Mouse (Mus musculus): ENCODE measurements around the gene Grb7.
A peak's percentile ranks its signal among the peaks of the same experiment; 100 is the strongest.

The Grb7 gene

DNA sequence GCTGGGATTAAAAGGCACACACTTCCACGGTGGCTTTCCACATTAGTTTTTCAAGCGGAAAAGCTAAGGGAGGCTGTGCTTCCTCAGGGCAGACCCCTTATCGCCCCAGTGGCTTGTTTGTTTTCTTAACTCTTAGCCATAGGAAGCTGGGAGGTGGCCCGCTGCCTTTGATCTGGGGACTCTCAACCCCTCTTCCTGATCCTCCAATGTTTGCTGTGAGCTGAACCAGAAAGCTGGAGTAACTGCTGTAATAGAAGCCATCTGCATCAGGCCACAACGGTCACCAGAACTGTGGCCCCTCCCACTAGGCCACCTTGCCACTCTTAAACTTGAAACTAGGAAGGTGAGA is at the start of gene Grb7:
Gene Grb7, plus strand, starts transcription at position 182 of the 349 bp plus-strand sequence.
- no peak for DNase-seq (ENCODE audit: low read depth)

DNA sequence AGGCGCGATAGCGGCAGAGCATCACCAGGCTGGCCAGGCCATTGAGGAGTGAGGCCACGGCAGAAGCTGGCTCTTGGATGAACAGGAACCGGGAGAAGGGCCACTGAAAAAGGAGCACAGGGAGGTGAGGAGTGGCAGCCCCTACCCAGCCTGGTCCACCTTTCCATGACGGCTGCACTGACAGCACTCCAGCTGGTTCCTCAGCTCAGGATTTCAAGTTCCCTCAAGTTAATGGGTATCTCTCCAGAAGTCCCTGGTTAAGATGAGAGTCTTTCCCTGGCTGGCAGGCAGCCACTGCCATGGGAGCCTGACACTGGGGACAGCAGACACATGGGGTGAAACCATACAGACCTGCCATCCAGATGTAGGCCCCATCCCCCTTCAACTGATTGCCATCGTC is 48.2 kb upstream of the Grb7 start:
- no peak for DNase-seq (ENCODE audit: low read depth)

GRCm38 (mm10) chr11:98400161-98400726 is 46.0 kb upstream of the Grb7 start, which contains the start of gene Pgap3:
Gene Pgap3, minus strand, starts transcription at chr11:98400490.
- peak; percentile 79 for DNase-seq (ENCODE audit: low read depth)

- DNase-seq (ENCODE audit: low read depth): no peak
Observed at GRCm38 (mm10) chr11:98400816-98401215, 45.4 kb upstream of the Grb7 start.

- no peak for DNase-seq (ENCODE audit: low read depth)
Observed at GRCm38 (mm10) chr11:98406621-98407020, 39.6 kb upstream of the Grb7 start.

DNA sequence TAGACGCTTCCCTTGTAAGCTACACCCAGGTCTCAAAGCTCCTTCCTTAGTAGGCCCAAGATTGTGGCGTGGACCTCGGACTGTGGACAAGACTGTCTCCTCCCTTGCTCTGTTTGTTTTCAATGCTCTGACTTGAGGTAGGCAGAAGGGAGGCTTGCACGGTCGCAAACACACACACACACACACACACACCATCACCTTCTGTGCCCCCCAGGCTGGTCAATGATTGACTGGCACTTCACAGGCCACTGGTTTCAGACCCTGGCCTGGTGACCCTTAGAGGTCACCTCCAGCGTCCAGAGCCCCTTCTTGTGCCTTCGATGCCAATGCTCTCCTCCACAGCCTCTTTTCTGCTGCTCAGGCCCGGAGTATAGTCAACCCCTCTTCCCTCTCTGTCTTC is 37.3 kb upstream of the Grb7 start:
- DNase-seq (ENCODE audit: low read depth): no peak

GRCm38 (mm10) chr11:98409341-98409822 is 36.8 kb upstream of the Grb7 start:
- no peak for DNase-seq (ENCODE audit: low read depth)

DNA sequence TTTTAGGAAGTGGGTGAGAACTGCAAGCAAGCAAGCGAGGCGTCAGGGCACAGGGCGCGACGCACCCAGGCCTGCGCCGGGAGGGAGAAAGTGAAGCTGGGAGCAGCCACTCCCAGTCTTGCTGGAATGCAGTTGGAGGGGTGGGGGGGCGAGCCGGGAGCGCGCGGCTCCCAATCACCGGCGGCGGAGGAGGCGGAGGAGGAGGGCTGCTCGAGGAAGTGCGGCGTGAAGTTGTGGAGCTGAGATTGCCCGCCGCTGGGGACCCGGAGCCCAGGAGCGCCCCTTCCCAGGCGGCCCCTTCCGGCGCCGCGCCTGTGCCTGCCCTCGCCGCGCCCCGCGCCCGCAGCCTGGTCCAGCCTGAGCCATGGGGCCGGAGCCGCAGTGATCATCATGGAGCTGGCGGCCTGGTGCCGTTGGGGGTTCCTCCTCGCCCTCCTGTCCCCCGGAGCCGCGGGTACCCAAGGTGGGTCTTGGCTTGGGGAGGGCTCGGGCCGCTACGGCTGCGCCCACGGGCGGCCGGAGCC is 33.9 kb upstream of the Grb7 start, which contains the start of gene Erbb2:
Gene Erbb2, plus strand, starts transcription at position 198 of the 524 bp plus-strand sequence.
- no peak for DNase-seq (ENCODE audit: low read depth)

DNA sequence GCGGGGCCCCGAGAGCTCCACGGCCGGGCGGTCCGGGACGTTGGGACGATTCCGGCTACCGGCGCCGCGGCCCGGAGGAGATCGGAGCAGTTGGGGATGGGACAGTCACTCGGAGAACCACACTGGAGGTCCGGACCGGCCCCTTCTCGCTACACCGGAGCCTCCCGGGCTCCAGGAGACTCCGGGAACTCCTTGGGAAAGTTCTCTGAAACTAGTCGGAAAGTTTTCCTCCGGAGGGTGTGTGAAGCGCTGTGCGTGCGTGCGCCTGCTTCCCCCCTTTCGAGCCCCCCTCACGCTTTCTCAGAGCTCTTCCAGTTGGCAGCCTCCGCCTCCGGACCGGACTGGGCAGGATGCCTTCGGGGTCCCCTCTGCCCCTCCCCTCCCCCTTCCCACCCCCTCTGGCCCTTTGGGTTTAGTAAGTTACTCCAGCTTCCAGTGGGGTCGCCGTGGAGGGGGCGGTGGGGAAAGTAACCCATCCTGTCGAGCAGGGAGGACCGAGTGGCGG is 33.3 kb upstream of the Grb7 start:
- no peak for DNase-seq (ENCODE audit: low read depth)

DNA sequence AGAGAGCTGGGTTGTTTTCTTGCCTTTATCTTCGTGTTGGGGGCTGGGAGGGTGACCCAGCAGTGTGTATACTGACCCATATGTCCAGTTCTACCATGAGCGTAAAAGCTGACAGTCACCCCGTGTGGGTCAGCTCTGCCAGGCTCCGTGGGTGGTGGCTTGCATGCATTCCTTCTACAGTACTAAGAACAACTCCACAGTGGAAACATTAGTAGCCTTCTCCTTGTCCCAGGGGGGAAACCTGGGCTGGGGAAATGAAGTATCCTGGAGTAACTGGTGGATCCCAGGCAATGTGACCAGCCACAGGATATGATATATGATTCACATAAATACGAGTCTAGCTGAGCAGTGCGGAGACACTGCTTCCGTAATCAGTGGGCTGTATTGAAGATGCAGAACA is 32.5 kb upstream of the Grb7 start:
- no peak for DNase-seq (ENCODE audit: low read depth)

- no peak for DNase-seq (ENCODE audit: low read depth)
Observed at GRCm38 (mm10) chr11:98414162-98414561, 32.0 kb upstream of the Grb7 start.

- DNase-seq (ENCODE audit: low read depth): no peak
Observed at GRCm38 (mm10) chr11:98417074-98417473, 29.1 kb upstream of the Grb7 start.

DNA sequence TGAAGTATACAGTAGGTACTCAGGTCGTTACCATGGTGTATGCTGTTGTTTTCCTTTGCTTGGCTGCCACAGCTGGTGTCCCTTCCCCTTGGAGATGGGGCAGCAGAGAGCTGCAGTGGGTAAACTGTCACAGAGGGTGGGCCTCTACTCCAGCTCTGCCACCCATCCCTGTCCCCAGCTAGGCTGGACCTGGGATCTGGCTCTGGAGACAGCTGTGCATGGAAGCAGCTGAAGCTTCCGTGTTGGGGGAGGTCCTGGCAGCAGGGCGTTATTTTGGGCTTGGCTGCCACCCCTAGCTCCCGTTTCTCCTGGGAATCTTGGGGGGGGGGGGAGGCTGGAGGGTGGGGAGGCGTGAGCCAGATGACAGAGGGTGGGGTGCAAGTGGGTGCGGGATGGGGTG is 27.9 kb upstream of the Grb7 start:
- no peak for DNase-seq (ENCODE audit: low read depth)

DNA sequence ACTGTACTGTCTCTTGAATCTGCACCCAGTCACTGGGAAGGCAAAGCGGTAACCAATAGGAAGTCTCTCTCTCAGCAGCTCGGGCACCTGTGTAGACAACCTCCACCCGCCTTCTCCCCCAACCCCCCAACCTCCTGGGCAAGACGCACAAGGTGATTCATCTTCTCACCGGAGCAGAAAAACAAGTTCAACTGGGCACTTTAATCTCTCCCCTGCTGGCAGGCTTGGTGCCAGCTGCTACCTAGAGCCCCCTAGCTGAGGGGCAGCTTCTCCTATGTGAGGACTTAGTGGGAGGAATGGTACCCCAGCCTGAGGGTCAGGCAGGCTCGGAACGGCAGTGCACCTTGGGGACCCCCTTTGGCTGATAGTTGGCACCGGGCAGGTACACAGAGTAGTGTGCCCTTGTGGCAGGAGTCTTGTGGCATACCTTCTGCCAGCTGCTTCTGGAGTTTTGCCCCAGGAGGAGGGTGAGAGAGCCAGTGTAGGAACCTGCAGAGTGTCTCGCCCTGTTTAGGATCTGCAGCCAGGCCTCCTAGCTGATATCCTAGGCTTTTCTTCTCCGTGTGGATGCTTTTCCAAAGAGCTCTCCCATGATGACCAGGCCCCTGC is 27.2 kb upstream of the Grb7 start:
- DNase-seq (ENCODE audit: low read depth): no peak

GRCm38 (mm10) chr11:98426592-98426991 is 19.6 kb upstream of the Grb7 start:
- no peak for DNase-seq (ENCODE audit: low read depth)

DNA sequence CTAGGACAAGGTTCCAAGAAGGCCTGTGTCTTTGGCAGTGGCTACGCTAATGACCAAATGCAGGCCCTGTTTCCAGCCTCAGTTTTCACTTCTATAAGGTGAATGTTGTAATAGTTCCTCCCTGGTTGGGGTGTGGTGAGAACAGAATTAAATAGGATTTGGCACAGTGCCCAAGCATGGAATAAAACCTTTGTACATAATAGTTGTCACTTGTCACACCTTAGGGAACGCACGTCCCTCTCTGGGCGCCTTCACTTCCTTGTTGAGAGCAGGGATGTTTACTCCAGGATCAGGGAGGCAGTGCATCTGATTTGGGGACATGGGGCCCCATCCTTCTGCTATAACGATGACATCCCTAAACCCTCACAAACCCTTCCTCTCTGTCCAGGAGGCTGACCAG is 17.8 kb upstream of the Grb7 start:
- no peak for DNase-seq (ENCODE audit: low read depth)

DNA sequence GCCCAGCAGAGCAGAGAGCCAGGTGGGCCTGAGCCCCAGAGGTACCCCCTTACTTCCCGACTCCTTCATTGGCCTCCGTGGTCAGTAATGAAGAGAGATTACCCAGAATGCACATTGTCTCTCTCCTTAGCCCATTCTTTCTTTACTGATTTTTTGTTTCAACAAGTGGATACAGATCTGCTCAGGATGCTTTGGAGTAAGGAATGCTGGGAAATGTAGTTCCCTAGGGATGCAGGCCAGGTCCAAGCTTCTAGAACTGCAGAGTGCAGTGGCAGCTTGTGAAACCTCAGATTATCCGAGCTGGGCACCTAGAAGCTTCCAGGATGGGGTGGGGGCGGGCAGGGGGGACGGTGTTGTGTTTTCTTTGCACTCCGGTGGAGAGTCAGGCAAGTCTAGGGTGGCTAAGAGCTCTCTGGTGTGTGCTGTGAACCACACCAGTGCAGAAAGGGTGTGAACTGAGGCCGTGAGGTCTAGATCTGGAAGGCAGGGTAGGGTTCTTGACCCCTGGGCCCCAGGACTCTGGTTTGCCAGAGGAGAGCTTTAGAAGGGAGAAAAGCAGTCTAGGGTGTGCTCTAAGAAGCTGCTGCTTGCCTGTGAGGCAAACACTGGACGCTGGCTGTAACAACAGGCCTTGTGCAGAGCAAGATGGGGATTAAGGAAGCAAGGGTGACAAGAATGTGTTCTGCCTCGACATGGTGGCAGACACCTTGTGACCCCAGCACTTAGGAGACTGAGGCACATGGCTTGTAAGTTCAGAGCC is 14.3 kb upstream of the Grb7 start:
- DNase-seq (ENCODE audit: low read depth): no peak

- no peak for DNase-seq (ENCODE audit: low read depth)
Observed at GRCm38 (mm10) chr11:98435723-98436122, 10.5 kb upstream of the Grb7 start.

GRCm38 (mm10) chr11:98437441-98437840 is 8.8 kb upstream of the Grb7 start:
- no peak for DNase-seq (ENCODE audit: low read depth)

DNA sequence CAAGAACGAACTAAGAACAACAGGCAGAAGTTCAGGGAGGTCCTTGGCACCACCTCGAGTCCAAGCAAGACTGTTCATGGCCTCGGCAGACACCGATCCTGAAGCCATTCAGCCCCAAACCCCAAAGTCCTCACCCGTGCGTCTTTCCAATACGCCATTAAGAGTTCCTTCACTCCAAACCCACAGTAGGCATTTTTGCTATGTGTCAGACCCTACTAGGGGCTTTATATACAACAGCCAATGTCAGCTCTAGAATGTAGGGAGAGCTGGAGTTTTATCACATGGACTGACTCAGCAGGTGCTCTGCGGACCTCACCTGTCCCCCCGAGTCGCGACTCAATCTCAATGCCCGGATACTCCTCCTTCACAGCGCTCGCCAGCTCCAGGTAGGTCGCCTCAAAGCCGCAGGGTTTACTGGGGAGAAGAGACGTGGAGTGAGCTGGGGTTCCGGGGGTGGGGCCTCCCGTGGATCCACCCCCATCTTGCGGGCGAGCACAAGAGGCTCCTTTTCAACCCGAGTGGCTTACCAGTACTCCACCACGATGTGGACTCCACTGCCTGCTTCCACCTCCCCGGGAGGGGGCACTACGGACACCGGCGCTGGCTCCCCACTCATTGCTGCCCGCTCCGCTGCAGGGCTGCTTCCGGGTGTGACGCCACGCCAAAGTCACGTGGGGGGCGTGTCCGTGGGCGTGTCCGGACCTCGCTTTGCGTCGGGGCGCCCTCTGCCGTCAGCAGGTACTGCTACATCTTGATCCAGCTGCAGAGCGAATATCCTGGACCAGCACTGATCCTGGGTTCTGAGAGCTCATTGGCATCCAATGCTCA is 7.6 kb upstream of the Grb7 start, which contains the start of gene Mien1:
Gene Mien1, minus strand, starts transcription at position 661 of the 828 bp plus-strand sequence.
- peak; percentile 75 for DNase-seq (ENCODE audit: low read depth)

DNA sequence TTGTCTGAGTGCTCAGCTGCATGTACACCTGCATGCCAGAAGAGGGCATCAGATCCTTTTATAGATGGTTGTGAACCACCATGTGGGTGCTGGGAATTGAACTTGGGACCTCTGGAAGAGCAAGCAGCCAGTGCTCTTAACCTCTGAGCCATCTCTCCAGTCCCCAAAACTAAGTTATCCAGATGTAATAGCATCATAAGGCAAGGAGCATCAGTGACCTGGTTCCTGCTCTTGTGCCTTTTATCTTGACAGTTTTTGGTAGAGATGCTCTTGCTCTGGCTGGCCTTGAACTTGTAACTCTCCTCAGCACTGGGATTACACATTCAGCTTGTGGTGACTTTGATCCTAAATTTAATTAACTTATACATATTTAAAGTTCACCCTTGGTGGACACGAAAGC is 2.5 kb upstream of the Grb7 start:
- no peak for DNase-seq (ENCODE audit: low read depth)

GRCm38 (mm10) chr11:98445238-98445637 is 956 bp upstream of the Grb7 start:
- DNase-seq (ENCODE audit: low read depth): no peak
